8 mouse cellular contexts compared by ENCODE assay signal in the genomic region with DNA sequence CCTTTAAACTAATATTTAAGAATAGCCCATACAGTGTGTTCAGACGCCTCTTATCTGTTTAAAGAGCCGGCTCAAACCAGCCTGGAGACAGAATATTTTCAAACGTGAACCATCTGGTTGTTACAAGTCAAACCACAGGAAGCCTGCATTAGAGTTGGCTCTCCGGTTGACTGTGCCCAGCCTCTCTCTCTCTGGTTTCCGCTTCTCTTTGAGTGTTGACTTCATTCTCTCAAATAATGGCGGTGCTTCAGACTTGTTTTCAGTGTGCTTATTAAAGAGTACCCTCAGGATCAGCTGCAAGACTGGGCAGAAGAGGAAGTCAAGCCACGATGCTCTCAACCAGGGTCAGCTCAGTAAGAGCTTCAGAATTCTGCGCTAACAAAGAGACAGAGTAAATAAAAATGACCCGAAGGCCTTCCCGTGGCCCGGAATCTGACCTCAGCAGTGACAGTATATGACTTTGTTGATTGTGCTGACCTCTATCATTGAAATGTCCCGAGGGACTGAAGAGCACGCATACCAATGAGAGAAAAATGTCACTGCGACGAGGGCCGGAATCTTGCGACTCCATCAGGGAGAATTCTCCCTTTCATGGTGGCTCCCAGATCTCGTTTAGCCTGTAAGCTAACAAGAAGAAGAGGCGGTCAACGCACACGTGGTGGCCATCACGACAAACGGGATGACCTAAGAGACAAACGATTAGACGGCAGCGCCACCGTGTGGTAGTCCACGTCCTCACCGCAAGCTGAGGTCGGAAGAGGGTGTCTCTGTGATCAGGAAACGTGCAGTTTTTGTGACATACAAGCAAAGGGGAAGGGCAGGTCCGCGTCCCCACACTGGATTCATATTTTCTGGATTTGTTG. TPM values are rescaled to one million over a fixed set of nuclear protein-coding genes. Genes with fewer than 3 reads are reported as not detected.
DNase-seq lines count a peak whose midpoint lies in the region; ATAC-seq and TF ChIP-seq lines count a peak whose summit lies in the region.

No protein-coding gene starts in this region.

- no peak for DNase-seq in Patski (ENCODE audit: low read depth, low spot score)
- peak; percentile 92 to 96 for DNase-seq in cerebellum, postnatal 25 days
- DNase-seq in frontal cortex, postnatal 25 days (ENCODE audit: low spot score in 2 of 2): peak; percentile 79 to 84
- DNase-seq in hindbrain, embryonic 14.5 days (ENCODE audit: low spot score): peak; percentile 95
- peak; percentile 82 to 98 for DNase-seq in layer of hippocampus, postnatal 25 days (ENCODE audit: extremely low spot score in 1 of 2, low spot score in 1 of 2)
- DNase-seq in lung, postnatal 25 days (ENCODE audit: low spot score): peak; percentile 90
- peak; percentile 72 for DNase-seq in retina, adult 2 months (ENCODE audit: low read depth, low spot score)
- DNase-seq in thymus, postnatal 25 days: peak; percentile 91

- in situ Hi-C loops in Patski (cut with MboI; ENCODE audit: low pct_unique_long_range_greater_than_20kb): loop anchor here (5.0 kb wide), 1 partner anchor 163 kb away; no protein-coding TSS in a partner anchor

- CTCF ChIA-PET in Patski (lab: Charles Lee): interaction anchor here (0.8 to 2.3 kb wide), 5 partner anchors 10 to 95 kb away, joined by 3 to 7 read pairs (median 6); no protein-coding TSS in a partner anchor

- H3K4me2 ChIP-seq in hindbrain, embryonic 14.5 days (replicated peaks): peak overlapping the region; percentile 59

- peaks cover 10% of the 10 kb centered on the region for H3K27me3 ChIP-seq in Patski
- no peaks in the 10 kb centered on the region for H3K27me3 ChIP-seq in hindbrain, embryonic 14.5 days (ENCODE audit: control insufficient read depth, insufficient read depth, low read length)

- H3K4me1 ChIP-seq in hindbrain, embryonic 14.5 days (replicated peaks; ENCODE audit: control insufficient read depth, insufficient read depth, low read length): no peaks in the 10 kb centered on the region; the same call in 1 of the 2 replicates

- peak; percentile 92 for ATAC-seq in Patski
- ATAC-seq in hindbrain, embryonic 14.5 days (ENCODE audit: low FRiP score): peak; percentile 68

- 18% methylated on average over 33 of the region's 33 CpGs for WGBS in hindbrain, embryonic 14.5 days

- no peak overlapping the region for H3K27ac ChIP-seq in hindbrain, embryonic 14.5 days

- no peaks in the 10 kb centered on the region for H3K36me3 ChIP-seq in hindbrain, embryonic 14.5 days (replicated peaks; ENCODE audit: control insufficient read depth, insufficient read depth)

- H3K4me3 ChIP-seq in hindbrain, embryonic 14.5 days (replicated peaks; ENCODE audit: low read length): peak overlapping the region; percentile 23

- TF ChIP-seq CTCF in Patski (IDR thresholded peaks at IDR 0.05): peak; percentile 95

- H3K9ac ChIP-seq in hindbrain, embryonic 14.5 days: peak overlapping the region; percentile 42; the same call in 1 of the 2 replicates

- POLR2A ChIA-PET in Patski (lab: Charles Lee): interaction anchor here (0.6 kb wide), 1 partner anchor 94 kb away, joined by 4 read pairs; no protein-coding TSS in a partner anchor

- no peaks in the 10 kb centered on the region for H3K9me3 ChIP-seq in hindbrain, embryonic 14.5 days (ENCODE audit: control insufficient read depth, low read length)

RNA-seq across cellular contexts. Expression of a gene that starts 55.3 kb away (rescaled TPM):
- polyA plus RNA-seq in Patski (2021): 75.0 TPM
- polyA plus RNA-seq in hindbrain, embryonic 14.5 days (2014; fragmentation: Nextera tagmentation; extraction: Ambion mirVana): 152 and 168 TPM in 2 replicates
- 100 to 1,000 TPM; 103 to 115 TPM for total RNA-seq in layer of hippocampus, postnatal 25 days (2021)
